Comparison of ENCODE assay signal across 9 mouse cellular contexts in genomic region chr17:56693851-56694310, GRCm38 (mm10). TPM values are rescaled to one million over a fixed set of nuclear protein-coding genes. Genes with fewer than 3 reads are reported as not detected.
DNase-seq lines count a peak whose midpoint lies in the region; ATAC-seq and TF ChIP-seq lines count a peak whose summit lies in the region.
"Had no signal": no experiment of that assay in that cellular context is flagged by ENCODE, and none has a peak within 500 bp of the region (broad histone marks: within the 10 kb centered on the region; RNA-seq: fewer than 3 reads in every experiment).

No protein-coding gene starts in this region.

- H3K9me3 ChIP-seq in G1E (replicated peaks), result no peaks in the 10 kb centered on the region
- no peaks in the 10 kb centered on the region for H3K9me3 ChIP-seq in forebrain, embryonic 14.5 days (replicated peaks; ENCODE audit: control insufficient read depth, low read length)
- H3K9me3 ChIP-seq: liver, embryonic 15.5 days had no signal

- H3K4me1 ChIP-seq in G1E (ENCODE audit: insufficient read depth, low read depth, low read length), result peaks cover 61% of the 10 kb centered on the region
- H3K4me1 ChIP-seq in forebrain, embryonic 14.5 days (ENCODE audit: control insufficient read depth, insufficient read depth, low read length), result peaks cover 12% of the 10 kb centered on the region

- ATAC-seq in G1E (ENCODE audit: extremely low read depth, insufficient number of reproducible peaks, low FRiP score, poor library complexity, severe bottlenecking), result no peak
- ATAC-seq in forebrain, embryonic 14.5 days, result peak; percentile 87
- ATAC-seq in hematopoietic stem cell, adult 5-6 weeks (replicated peaks in 1 of 2; ENCODE audit: insufficient read depth in 1 of 2, low FRiP score in 2 of 2, low TSS enrichment in 1 of 2, low read depth in 1 of 2, poor library complexity in 2 of 2, severe bottlenecking in 2 of 2), result peak; percentile 77 to 85

- 17% methylated on average over 6 of the region's 6 CpGs for WGBS in forebrain, embryonic 14.5 days

- 0 out of 2 replicates have a peak overlapping the region, but pooled peaks have one; percentile 32 for H3K9ac ChIP-seq in forebrain, embryonic 14.5 days (ENCODE audit: low read length)
- H3K9ac ChIP-seq: liver, embryonic 15.5 days had no signal

- H3K27me3 ChIP-seq in G1E (ENCODE audit: insufficient read depth, low read length), result no peaks in the 10 kb centered on the region
- no peaks in the 10 kb centered on the region for H3K27me3 ChIP-seq in forebrain, embryonic 14.5 days (replicated peaks; ENCODE audit: control insufficient read depth, insufficient read depth, low read length)
- H3K27me3 ChIP-seq in myocyte (ENCODE audit: control insufficient read depth, insufficient read depth, insufficient read length), result no peaks in the 10 kb centered on the region
- H3K27me3 ChIP-seq: liver, embryonic 15.5 days had no signal

- H3K36me3 ChIP-seq in G1E (replicated peaks) (peaks cover 99% of the 10 kb centered on the region), myocyte (ENCODE audit: control insufficient read depth, insufficient read depth) (peaks cover 28% of the 10 kb centered on the region)
- H3K36me3 ChIP-seq in forebrain, embryonic 14.5 days (ENCODE audit: control insufficient read depth, insufficient read depth, low read length), result peaks cover 77% of the 10 kb centered on the region

- H3K4me3 ChIP-seq in G1E (ENCODE audit: low read depth, low read length) (no peak overlapping the region), myocyte (no peak overlapping the region)
- no peak overlapping the region for H3K4me3 ChIP-seq in forebrain, embryonic 14.5 days (ENCODE audit: low read depth, low read length)
- H3K4me3 ChIP-seq: liver, embryonic 15.5 days had no signal

- no peak overlapping the region for H3ac ChIP-seq in myocyte (ENCODE audit: control insufficient read depth, insufficient read length)

- peaks cover 28% of the 10 kb centered on the region for H3K79me2 ChIP-seq in myocyte (ENCODE audit: control insufficient read depth, insufficient read depth)

- no peak for TF ChIP-seq POLR2A in myocyte (IDR thresholded peaks at IDR 0.05; ENCODE audit: insufficient read length, low read depth)

- no peak overlapping the region for H3K4me2 ChIP-seq in forebrain, embryonic 14.5 days (ENCODE audit: low read length)
- no peak overlapping the region for H3K4me2 ChIP-seq in myocyte (ENCODE audit: low read depth)
- H3K4me2 ChIP-seq: liver, embryonic 15.5 days had no signal

- H3K27ac ChIP-seq in forebrain, embryonic 14.5 days (ENCODE audit: low read depth, low read length), result peak overlapping the region; percentile 48; the same call in 1 of the 2 replicates
- H3K27ac ChIP-seq: liver, embryonic 15.5 days had no signal

- TF ChIP-seq CTCF in G1E (IDR thresholded peaks at IDR 0.05; ENCODE audit: low read depth, low read length), result no peak

- peak; percentile 43 for DNase-seq in G1E (ENCODE audit: low spot score)
- DNase-seq in adrenal gland, adult 18-20 months (ENCODE audit: low spot score in 2 of 2), result peak; percentile 58 to 61
- DNase-seq in forebrain, embryonic 14.5 days (ENCODE audit: low spot score), result peak; percentile 91
- peak; percentile 39 to 55 for DNase-seq in layer of hippocampus, postnatal 25 days (ENCODE audit: extremely low spot score in 1 of 2, low spot score in 1 of 2)
- DNase-seq in ovary, postnatal 36 days (ENCODE audit: low spot score), result no peak
- no peak for DNase-seq in ovary, postnatal 10 days (ENCODE audit: low spot score)

TF ChIP-seq in myocyte, 11 proteins besides CTCF, POLR2A, EP300 and RAD21:
- TF ChIP-seq MYOG (IDR thresholded peaks at IDR 0.05; ENCODE audit: control insufficient read depth in 1 of 3, insufficient read depth in 1 of 3, insufficient read length in 2 of 3, low read depth in 2 of 3) (no peak), USF1 (IDR thresholded peaks at IDR 0.05; ENCODE audit: low read depth) (peak; percentile 11), REST (IDR thresholded peaks at IDR 0.05; ENCODE audit: insufficient read depth, insufficient read length) (no peak), POLR2AphosphoS2 (IDR thresholded peaks at IDR 0.05; ENCODE audit: insufficient read length, low read depth) (no peak)

RNA-seq across cellular contexts. Expression of gene Ranbp3, which starts 20.8 kb away (rescaled TPM):
- total RNA-seq in G1E (2014; fragmentation: Nextera tagmentation) (39.4 and 54.7 TPM in 2 replicates), G1E (2017) (70.5 and 83.3 TPM in 2 replicates)
- polyA plus RNA-seq in G1E (2012) (142 and 143 TPM in 2 replicates), myocyte (2012; fragmentation: generic; extraction: Trizol) (70.0 TPM)
- total RNA-seq in adrenal gland, adult 18-20 months (2021), result 10 to 100 TPM; 64.9 to 75.7 TPM
- 116 and 120 TPM in 2 replicates for polyA plus RNA-seq in forebrain, embryonic 14.5 days (2014; fragmentation: Nextera tagmentation; extraction: Ambion mirVana)
- 51.9 and 53.5 TPM in 2 replicates for total RNA-seq in hematopoietic stem cell, adult 5-6 weeks (2017)
- total RNA-seq in layer of hippocampus, postnatal 25 days (2021), result 10 to 100 TPM; 85.2 to 91.0 TPM

RNA-seq across cellular contexts. Expression of gene Ndufa11, which starts 23.7 kb away (rescaled TPM):
- total RNA-seq in G1E (2014; fragmentation: Nextera tagmentation) (60.5 and 74.9 TPM in 2 replicates), G1E (2017) (186 and 247 TPM in 2 replicates)
- polyA plus RNA-seq in G1E (2012) (270 and 319 TPM in 2 replicates), myocyte (2012; fragmentation: generic; extraction: Trizol) (469 TPM)
- total RNA-seq in adrenal gland, adult 18-20 months (2021), result 100 to 1,000 TPM; 276 to 402 TPM
- polyA plus RNA-seq in forebrain, embryonic 14.5 days (2014; fragmentation: Nextera tagmentation; extraction: Ambion mirVana), result 490 and 613 TPM in 2 replicates
- 42.8 and 67.8 TPM in 2 replicates for total RNA-seq in hematopoietic stem cell, adult 5-6 weeks (2017)
- 100 to 1,000 TPM; 242 to 258 TPM for total RNA-seq in layer of hippocampus, postnatal 25 days (2021)

RNA-seq across cellular contexts. Expression of gene Vmac, which starts 23.9 kb away (rescaled TPM):
- total RNA-seq in G1E (2014; fragmentation: Nextera tagmentation), result 32.0 and 46.9 TPM in 2 replicates
- 9.4 and 10.3 TPM in 2 replicates for total RNA-seq in G1E (2017)
- 12.9 and 16.3 TPM in 2 replicates for polyA plus RNA-seq in G1E (2012)
- total RNA-seq in adrenal gland, adult 18-20 months (2021), result 10 to 100 TPM; 20.1 to 26.1 TPM
- 18.6 and 24.6 TPM in 2 replicates for polyA plus RNA-seq in forebrain, embryonic 14.5 days (2014; fragmentation: Nextera tagmentation; extraction: Ambion mirVana)
- total RNA-seq in hematopoietic stem cell, adult 5-6 weeks (2017), result 12.5 and 12.9 TPM in 2 replicates
- 10 to 100 TPM; 11.5 to 14.4 TPM for total RNA-seq in layer of hippocampus, postnatal 25 days (2021)
- 6.5 TPM for polyA plus RNA-seq in myocyte (2012; fragmentation: generic; extraction: Trizol)

Comparison
In these comparisons a context has a peak if more than half of its experiments do, and no peak if none do; other contexts are left out.
1. DNase-seq: peak in G1E (single experiment), adrenal gland, adult 18-20 months (2 of 2), forebrain, embryonic 14.5 days (single experiment) and layer of hippocampus, postnatal 25 days (2 of 2); none in ovary, postnatal 36 days (single experiment) and ovary, postnatal 10 days (single experiment).